Mouse (Mus musculus): Measurements from ENCODE around the gene Capn1. TPM values are rescaled to one million over a fixed set of nuclear protein-coding genes. Genes with fewer than 3 reads are reported as not detected.

The Capn1 gene
- total RNA-seq, 2 experiments from 2014 or later, result 20.5 to 26.0 TPM

DNA sequence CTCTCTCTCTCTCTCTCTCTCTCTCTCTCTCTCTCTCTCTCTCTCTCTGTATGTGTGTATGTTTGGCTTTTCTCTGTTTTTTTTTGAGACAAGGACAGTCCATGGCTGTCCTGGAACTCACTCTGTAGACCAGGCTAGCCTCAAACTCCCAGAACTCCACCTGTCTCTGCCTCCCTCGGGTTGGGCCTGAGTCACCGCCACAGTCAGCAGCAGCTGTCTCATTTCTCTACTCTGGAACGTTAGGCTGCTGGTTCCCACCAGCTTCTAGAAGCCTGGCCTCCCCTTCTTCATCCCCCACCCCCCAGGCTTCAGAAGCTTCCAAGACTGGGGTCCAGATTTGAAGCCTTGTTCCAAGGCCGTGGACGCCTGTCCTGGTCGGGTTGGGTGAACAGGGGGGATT lies 26.1 kb downstream of the Capn1 start:
- no peak for DNase-seq

GRCm38 (mm10) chr19:5988815-5989452 lies 26.8 kb downstream of the Capn1 start:
- peak; percentile 51 to 60 for DNase-seq

GRCm38 (mm10) chr19:5988027-5988814 lies 27.5 kb downstream of the Capn1 start:
- DNase-seq, result no peak

GRCm38 (mm10) chr19:5986043-5986442 lies 29.7 kb downstream of the Capn1 start, which contains the start of gene Slc22a20:
TSS of gene Slc22a20 (minus strand) at chr19:5986143.
- DNase-seq, result no peak

DNA sequence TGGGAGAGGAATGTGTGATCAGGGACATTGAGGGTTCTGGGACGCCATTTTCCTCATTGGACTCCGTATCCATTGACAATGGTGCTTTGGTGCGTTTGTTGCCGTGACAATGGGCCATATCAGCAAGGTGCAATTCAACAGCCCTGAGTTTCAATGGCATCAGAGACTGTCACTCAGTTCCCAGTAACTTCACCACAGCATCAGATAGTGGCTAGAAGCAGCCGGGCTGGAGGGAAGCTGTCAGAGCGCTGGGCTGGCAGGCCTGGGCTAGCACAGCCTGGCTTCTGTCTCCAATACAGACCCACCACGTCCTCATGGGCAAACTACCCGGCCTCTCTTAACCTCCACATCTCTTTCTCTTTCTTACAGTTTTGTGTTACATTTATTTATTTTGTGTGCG lies 35.2 kb downstream of the Capn1 start:
- no peak for DNase-seq

DNA sequence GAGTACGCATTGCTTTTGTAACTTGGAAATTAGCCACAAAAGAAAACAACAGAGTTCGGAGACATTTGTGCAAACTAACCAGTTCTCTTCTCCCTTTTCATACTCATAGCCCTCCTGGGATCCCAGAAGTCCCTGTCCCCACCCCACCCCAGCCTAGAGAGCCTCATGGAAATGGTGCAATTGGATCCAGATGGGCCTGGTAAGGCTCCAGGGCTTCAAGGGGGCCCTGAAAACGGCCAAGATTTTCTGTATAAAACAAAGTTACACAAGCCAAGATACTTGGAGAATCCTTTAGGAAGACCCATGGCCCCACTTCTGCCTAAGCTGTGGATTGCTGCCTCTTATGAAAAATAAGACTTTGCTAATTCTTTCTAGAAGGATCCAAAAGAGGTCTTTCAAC lies 38.0 kb downstream of the Capn1 start:
- DNase-seq, result no peak

DNA sequence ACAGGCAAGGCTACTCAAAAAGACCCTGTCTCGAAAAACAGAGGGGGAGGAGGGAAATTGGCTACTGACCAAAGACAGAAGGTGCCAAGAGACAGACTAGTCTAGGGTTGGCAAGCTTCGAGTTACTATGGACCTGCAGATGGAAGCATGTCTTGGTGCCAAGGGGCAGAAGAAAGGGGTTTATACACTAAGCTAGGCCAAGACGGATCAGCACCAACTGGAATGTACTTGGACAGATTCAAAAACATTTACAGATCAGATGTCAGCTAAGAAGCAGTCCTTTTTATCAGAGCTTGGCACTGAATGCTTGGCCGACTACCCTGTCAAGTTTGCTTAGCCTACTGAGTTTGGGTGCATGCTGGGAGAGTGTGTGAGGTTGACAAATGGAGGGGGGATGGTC lies 40.0 kb downstream of the Capn1 start:
- DNase-seq, result peak; percentile 23 to 38

DNA sequence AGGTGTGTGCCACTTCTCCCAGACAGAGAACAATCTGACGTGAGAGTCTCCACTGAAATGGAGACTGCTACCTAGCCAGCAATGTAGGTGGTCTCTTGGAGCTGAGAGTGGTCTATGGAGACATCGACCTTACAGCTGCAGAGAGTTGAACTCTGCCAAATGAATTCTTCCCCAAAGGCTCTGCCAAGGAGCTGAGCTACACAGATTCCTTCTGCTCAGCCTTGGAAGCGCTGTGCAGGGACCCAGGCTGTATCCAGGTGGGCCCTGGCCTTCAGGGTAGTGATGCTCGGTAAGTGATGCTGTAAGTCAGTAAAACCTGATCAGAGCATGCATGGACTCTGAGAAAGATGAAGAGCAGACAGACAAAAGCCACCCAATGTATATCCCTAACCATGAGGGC lies 40.6 kb downstream of the Capn1 start:
- DNase-seq, result no peak

DNA sequence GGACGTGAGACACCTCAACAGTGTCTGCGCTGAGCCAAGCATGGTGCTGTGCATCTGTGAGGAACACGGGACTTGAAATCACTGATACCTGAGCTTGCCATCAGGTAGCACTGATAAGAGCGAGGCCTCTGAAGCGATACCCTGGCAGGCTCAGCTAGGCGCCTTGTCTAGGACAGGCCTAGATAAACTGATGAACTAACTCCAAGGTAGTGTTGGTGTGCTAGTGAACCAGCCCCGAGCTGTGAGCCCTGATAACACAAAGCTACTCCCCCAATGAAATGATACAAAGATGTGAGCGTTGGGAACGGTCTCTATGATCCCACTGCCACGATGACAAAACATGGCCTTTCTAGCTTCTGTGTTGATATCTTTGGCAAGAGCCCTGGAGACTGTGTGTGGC lies 48.0 kb downstream of the Capn1 start:
- DNase-seq, result no peak

GRCm38 (mm10) chr19:5966786-5967185 lies 48.9 kb downstream of the Capn1 start:
- DNase-seq, result no peak

GRCm38 (mm10) chr19:5965910-5966309 lies 49.8 kb downstream of the Capn1 start:
- no peak for DNase-seq

DNA sequence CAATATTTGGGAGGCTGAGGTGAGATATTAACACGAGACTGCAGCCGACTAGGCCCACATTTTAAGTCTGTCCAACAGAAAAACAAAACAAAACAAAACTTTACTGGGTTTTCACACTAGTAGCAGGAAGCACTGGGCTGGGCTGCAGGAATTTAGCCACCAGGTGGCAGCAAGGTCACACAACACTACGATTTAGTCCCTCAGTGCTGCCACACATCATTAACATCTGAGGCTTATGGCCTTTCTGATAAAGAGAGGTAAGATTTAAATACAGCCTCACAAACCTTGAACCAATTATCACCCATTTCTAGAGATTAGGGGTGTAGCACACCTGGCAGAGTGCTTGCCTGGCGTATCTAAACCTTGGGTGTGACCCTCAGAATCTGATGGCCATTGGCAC lies 50.4 kb downstream of the Capn1 start:
- peak; percentile 52 to 60 for DNase-seq

DNA sequence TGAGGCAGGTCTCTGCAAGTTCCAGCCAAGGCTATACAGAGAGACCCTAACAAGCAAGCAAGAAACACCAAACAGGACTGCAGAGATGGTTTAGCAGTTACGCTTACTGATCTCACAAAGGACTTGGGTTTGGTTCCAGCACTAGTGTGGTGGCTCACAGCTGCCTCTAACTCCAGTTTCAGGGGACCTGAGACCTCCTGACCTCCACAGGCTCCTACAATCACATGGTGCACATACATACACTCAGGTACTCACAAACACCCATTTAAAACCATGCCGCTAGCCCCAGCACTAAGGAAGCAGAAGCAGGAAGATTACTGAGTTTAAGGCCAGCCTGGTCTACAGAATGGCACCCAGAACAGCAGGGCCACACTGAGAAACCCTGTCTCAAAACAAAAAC lies 50.9 kb downstream of the Capn1 start:
- DNase-seq, result no peak

DNA sequence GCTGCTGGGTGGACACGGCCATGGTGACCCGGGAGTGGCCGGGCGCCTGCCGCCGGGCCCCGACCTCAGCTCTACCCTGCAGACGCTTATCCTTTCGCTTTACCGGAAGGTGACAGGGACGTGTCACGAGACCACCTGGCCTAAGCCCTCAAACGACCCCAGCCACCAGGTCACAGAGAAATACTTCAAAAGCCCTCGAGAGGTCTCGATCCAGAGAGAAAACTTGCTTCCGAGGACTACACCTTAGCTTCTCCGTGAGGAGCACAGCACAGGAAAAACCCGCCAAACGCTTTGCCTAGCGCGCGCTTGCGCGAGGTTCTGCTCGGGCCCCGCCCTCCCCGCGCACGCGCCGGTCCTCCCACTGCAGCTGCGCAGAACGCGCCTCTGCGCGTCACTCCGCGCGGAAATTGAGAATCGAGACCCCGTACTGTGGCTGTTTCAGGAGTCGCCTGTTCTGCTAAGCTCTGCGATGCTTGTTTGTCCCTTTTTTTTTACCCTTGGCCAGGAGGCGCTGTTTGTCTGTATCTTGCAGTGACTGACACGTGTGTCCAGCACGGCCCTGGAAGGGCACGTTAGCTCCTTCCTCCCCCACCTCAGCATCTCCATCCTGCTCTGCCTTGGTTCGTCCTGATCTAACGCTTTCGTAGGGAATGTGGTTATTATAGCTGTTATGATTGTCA lies 51.7 kb downstream of the Capn1 start, which contains the start of gene Pola2:
TSS of gene Pola2 (minus strand) at position 320 of the 680 bp plus-strand sequence.
- peak; percentile 86 to 87 for DNase-seq

GRCm38 (mm10) chr19:5962651-5963050 lies 53.0 kb downstream of the Capn1 start:
- no peak for DNase-seq

GRCm38 (mm10) chr19:5957371-5957770 lies 58.3 kb downstream of the Capn1 start:
- no peak for DNase-seq

- DNase-seq, result peak; percentile 59 to 70
Observed at GRCm38 (mm10) chr19:5956685-5957084, 59.0 kb downstream of the Capn1 start.

DNA sequence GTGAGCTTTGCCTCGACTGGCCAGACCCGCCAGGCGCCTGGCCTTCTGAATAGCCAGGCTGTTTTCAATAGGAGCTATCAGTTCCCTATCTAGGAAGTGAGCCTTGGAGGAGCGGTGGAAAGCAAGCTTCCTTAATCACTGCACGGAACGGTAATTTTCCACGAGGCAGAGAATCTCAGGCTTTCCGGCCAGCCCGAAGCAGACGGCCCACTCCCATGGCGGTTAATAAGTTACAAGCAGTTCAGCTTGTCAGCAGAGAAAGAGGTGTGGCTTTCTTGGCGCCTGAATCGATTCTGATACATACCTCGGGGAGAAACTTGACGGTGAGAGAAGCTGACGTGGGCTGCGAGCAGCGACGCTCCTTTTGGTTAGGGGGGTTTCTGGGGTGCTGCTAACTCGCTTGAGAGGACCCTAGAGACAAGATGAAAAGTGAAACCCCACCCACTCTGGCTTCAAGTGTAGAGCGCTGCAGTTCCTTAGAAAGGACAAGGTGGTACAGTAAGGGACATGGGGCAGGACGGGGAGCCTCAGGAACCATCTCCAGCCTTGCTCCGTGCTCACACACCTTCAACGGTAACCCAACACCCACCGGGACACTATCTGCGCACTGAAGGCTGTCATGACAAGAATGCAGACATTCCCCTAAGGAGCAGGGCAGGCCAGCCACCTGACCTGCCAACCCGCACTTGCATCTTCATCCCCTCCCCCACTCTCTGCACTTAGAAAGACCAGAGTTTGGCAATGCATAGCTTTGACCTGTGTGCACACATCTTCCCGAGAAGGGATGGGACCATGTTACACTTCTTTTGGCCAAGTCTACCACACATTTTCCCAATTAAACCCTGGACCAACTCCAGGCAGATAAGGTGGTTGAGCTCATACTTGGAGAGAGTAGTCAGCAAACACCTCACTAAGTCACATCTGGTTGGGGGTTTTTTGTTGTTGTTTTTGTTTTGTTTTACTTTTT lies 59.7 kb downstream of the Capn1 start:
- DNase-seq, result no peak

DNA sequence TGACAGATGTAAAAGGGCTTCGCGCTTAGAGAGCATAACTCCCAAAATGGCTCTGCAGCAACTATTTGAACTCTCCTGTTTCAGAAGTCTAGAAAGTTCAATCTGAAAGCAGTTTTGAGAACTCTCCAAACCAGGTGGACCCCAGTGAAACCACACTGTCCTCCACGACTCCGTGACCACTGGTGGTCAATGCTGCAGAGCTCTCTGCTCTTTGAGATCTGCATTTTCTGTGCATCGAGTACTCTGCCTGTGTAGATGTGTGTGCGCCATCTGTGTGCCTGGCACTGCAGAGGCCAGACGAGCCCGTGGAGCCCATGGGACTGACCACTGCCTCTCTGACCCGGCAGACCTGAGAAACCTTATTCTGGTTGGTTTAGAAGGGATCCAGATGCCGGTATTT lies 60.8 kb downstream of the Capn1 start:
- no peak for DNase-seq

GRCm38 (mm10) chr19:5954031-5954710 lies 61.5 kb downstream of the Capn1 start:
- DNase-seq, result no peak

GRCm38 (mm10) chr19:5953201-5953770 lies 62.4 kb downstream of the Capn1 start:
- no peak for DNase-seq

Data from layer of hippocampus, postnatal 36 days (tissue).